Mouse (Mus musculus): ENCODE data around the gene Rpl26. TPM values are rescaled to one million over a fixed set of nuclear protein-coding genes. Genes with fewer than 3 reads are reported as not detected.

The Rpl26 gene
- total RNA-seq, 2 experiments from 2014 or later: 738 to 741 TPM

- no peak for DNase-seq
Measured at GRCm38 (mm10) chr11:68890625-68891024, 10.8 kb upstream of the Rpl26 start.

- no peak for DNase-seq
Measured at GRCm38 (mm10) chr11:68891823-68892222, 9.6 kb upstream of the Rpl26 start.

- no peak for DNase-seq
Measured at GRCm38 (mm10) chr11:68892233-68892832, 9.1 kb upstream of the Rpl26 start.

- DNase-seq: no peak
Measured at GRCm38 (mm10) chr11:68893911-68894464, 7.4 kb upstream of the Rpl26 start.

- DNase-seq: no peak
Measured at GRCm38 (mm10) chr11:68896247-68896646, 5.1 kb upstream of the Rpl26 start.

GRCm38 (mm10) chr11:68897120-68897519 is 4.3 kb upstream of the Rpl26 start:
- DNase-seq: no peak

GRCm38 (mm10) chr11:68897838-68898237 is 3.5 kb upstream of the Rpl26 start:
- no peak for DNase-seq

- no peak for DNase-seq
Measured at GRCm38 (mm10) chr11:68898790-68899189, 2.6 kb upstream of the Rpl26 start.

GRCm38 (mm10) chr11:68899815-68900214 is 1.6 kb upstream of the Rpl26 start:
- DNase-seq: no peak

GRCm38 (mm10) chr11:68900519-68901350 is 648 bp upstream of the Rpl26 start:
- no peak for DNase-seq

GRCm38 (mm10) chr11:68902047-68902364 is 623 bp downstream of the Rpl26 start:
- no peak for DNase-seq

GRCm38 (mm10) chr11:68902367-68902766 is 984 bp downstream of the Rpl26 start:
- DNase-seq: no peak

- DNase-seq: no peak
Measured at GRCm38 (mm10) chr11:68902823-68903222, 1.4 kb downstream of the Rpl26 start.

GRCm38 (mm10) chr11:68903775-68904174 is 2.4 kb downstream of the Rpl26 start:
- no peak for DNase-seq

GRCm38 (mm10) chr11:68904375-68905137 is 3.2 kb downstream of the Rpl26 start:
- peak; percentile 26 to 74 for DNase-seq

- DNase-seq: no peak
Measured at GRCm38 (mm10) chr11:68905138-68905531, 3.8 kb downstream of the Rpl26 start.

- DNase-seq: no peak
Measured at GRCm38 (mm10) chr11:68905665-68906460, 4.5 kb downstream of the Rpl26 start.

- DNase-seq: no peak
Measured at GRCm38 (mm10) chr11:68906461-68906790, 5.0 kb downstream of the Rpl26 start.

- DNase-seq: no peak
Measured at GRCm38 (mm10) chr11:68907251-68907650, 5.9 kb downstream of the Rpl26 start.

GRCm38 (mm10) chr11:68908846-68909503 is 7.6 kb downstream of the Rpl26 start:
- no peak for DNase-seq

GRCm38 (mm10) chr11:68911531-68912177 is 10.3 kb downstream of the Rpl26 start:
- no peak for DNase-seq

Data from layer of hippocampus, postnatal 36 days (tissue).